8 mouse cellular contexts compared by ENCODE assay signal in genomic region chr1:88559258-88559657, GRCm38 (mm10). TPM values are rescaled to one million over a fixed set of nuclear protein-coding genes. Genes with fewer than 3 reads are reported as not detected.
A peak's percentile ranks its signal among the peaks of the same experiment; 100 is the strongest.
DNase-seq lines count a peak whose midpoint lies in the region; ATAC-seq and TF ChIP-seq lines count a peak whose summit lies in the region.
"Had no signal": no experiment of that assay in that cellular context is flagged by ENCODE, and none has a peak within 500 bp of the region (broad histone marks: within the 10 kb centered on the region; RNA-seq: fewer than 3 reads in every experiment).

No protein-coding gene starts in this region.

- TF ChIP-seq POLR2A in cerebellum, adult 2 months (IDR thresholded peaks at IDR 0.05; ENCODE audit: borderline replicate concordance, insufficient read depth, low read length), result no peak
- TF ChIP-seq POLR2A in thymus, adult 2 months (IDR thresholded peaks at IDR 0.05; ENCODE audit: control insufficient read depth, extremely low read depth, insufficient read depth, low read length, poor library complexity), result no peak

- no peaks in the 10 kb centered on the region for H3K27me3 ChIP-seq in intestine, embryonic 16.5 days (replicated peaks; ENCODE audit: control insufficient read depth, insufficient read depth, low read length)
- H3K27me3 ChIP-seq in cerebellum, adult 2 months (ENCODE audit: control insufficient read depth, insufficient read depth, low read length), result no peaks in the 10 kb centered on the region; the same call in 1 of the 2 replicates
- no peaks in the 10 kb centered on the region for H3K27me3 ChIP-seq in thymus, adult 2 months (ENCODE audit: control insufficient read depth, insufficient read depth, low read length)

- H3K4me3 ChIP-seq in intestine, embryonic 16.5 days (ENCODE audit: low read length), result no peak overlapping the region
- H3K4me3 ChIP-seq in cerebellum, adult 2 months (replicated peaks; ENCODE audit: insufficient read depth, low read depth, low read length), result no peak overlapping the region
- H3K4me3 ChIP-seq in thymus, adult 2 months (ENCODE audit: control insufficient read depth, insufficient read depth, low read length), result no peak overlapping the region

- 0 out of 2 replicates have a peak overlapping the region, but pooled peaks have one; percentile 13 for H3K27ac ChIP-seq in intestine, embryonic 16.5 days (ENCODE audit: low read length)
- no peak overlapping the region for H3K27ac ChIP-seq in cerebellum, adult 2 months (ENCODE audit: insufficient read depth, low read length)
- no peak overlapping the region for H3K27ac ChIP-seq in thymus, adult 2 months (ENCODE audit: control insufficient read depth, insufficient read depth, low read length)

- peak; percentile 52 for DNase-seq in kidney, postnatal 10 days
- DNase-seq in kidney, adult 9 months, result no peak
- peak; percentile 77 to 81 for DNase-seq in adrenal gland, postnatal 36 days
- peak; percentile 25 for DNase-seq in ovary, postnatal 14 days (ENCODE audit: low spot score)
- DNase-seq in cerebellum, adult 2 months, result no peak
- no peak for DNase-seq in thymus, adult 2 months

- H3K36me3 ChIP-seq in intestine, embryonic 16.5 days (ENCODE audit: control insufficient read depth, insufficient read depth, low read length), result no peaks in the 10 kb centered on the region
- H3K36me3 ChIP-seq in thymus, adult 2 months (ENCODE audit: control insufficient read depth, insufficient read depth, low read length), result no peaks in the 10 kb centered on the region

- WGBS in intestine, embryonic 16.5 days, result 14% methylated on average over 7 of the region's 7 CpGs
- WGBS in cerebellum, adult 2 months, result 12% methylated on average over 7 of the region's 7 CpGs
- WGBS in thymus, adult 2 months, result 85% methylated on average over 7 of the region's 7 CpGs

- peak; percentile 80 for ATAC-seq in intestine, embryonic 16.5 days

- peaks cover 7% of the 10 kb centered on the region; the same call in 1 of the 2 replicates for H3K4me1 ChIP-seq in intestine, embryonic 16.5 days (ENCODE audit: control insufficient read depth, insufficient read depth, low read length)
- H3K4me1 ChIP-seq in cerebellum, adult 2 months (ENCODE audit: control insufficient read depth, insufficient read depth, low read length), result no peaks in the 10 kb centered on the region
- H3K4me1 ChIP-seq in thymus, adult 2 months (replicated peaks; ENCODE audit: control insufficient read depth, insufficient read depth, low read length), result no peaks in the 10 kb centered on the region

- no peak overlapping the region for H3K9ac ChIP-seq in intestine, embryonic 16.5 days (ENCODE audit: low read depth, low read length)

- 0 out of 2 replicates have a peak overlapping the region, but pooled peaks have one; percentile 1 for H3K4me2 ChIP-seq in intestine, embryonic 16.5 days (ENCODE audit: low read depth, low read length)

- no peak for TF ChIP-seq CTCF in cerebellum, adult 2 months (IDR thresholded peaks at IDR 0.05; ENCODE audit: borderline replicate concordance, insufficient read depth, low read depth, low read length)
- TF ChIP-seq CTCF in thymus, adult 2 months (IDR thresholded peaks at IDR 0.05; ENCODE audit: borderline replicate concordance, control insufficient read depth, extremely low read depth, insufficient read depth, low read length, poor library complexity), result no peak

- H3K9me3 ChIP-seq in intestine, embryonic 16.5 days (ENCODE audit: control insufficient read depth, low read length), result no peaks in the 10 kb centered on the region

RNA-seq across cellular contexts. Expression of gene Glrp1, which starts 49.4 kb away (rescaled TPM):
- not detected for total RNA-seq in adrenal gland, postnatal 36 days (2021)
- polyA plus RNA-seq in intestine, embryonic 16.5 days (2015; fragmentation: Nextera tagmentation; extraction: Ambion mirVana), result not detected in 2 replicates
- polyA plus RNA-seq in cerebellum, adult 2 months (2012; rRNA removed), result 0.06 and 0.07 TPM in 2 replicates
- 0.04 and 0.10 TPM in 2 replicates for polyA plus RNA-seq in thymus, adult 2 months (2012; rRNA removed)
- total RNA-seq: layer of hippocampus, adult 18-20 months had no signal

Comparison
In these comparisons a context has a peak if more than half of its experiments do, and no peak if none do; other contexts are left out.
1. DNase-seq: peak in kidney, postnatal 10 days (single experiment), adrenal gland, postnatal 36 days (2 of 2) and ovary, postnatal 14 days (single experiment); none in kidney, adult 9 months (single experiment), cerebellum, adult 2 months (0 of 2) and thymus, adult 2 months (single experiment).